Mouse (Mus musculus) frontal cortex, postnatal 10 days (tissue): Measurements from ENCODE around the gene Sema4c.

Experiments
- DNase-seq, 2 experiments: peaks; one replicate each; pipeline ENCODE4 v3.0.0; 2022; ENCODE audit warnings: low spot score in 2 of 2, mixed read lengths in 1 of 2

Sema4c gene

DNA sequence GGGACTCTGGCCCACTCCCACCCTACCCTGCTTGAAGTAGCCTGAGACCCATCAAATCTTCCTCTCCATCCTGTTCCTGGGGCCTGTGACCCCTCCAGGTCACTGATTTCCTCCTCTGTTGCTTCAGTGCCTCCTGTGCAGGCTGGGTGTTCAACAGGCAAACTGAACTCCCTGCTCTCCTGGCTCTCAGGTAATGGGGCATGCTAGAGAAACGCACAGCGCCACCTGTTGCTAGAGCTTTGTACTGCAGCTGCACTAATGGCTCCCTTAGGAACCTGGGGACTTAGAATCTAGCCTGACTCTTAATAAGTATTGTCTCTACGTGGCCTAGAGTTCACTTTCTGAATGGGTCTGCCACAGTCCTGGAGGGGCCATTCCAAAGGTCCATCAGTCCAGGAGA, 56.9 kb downstream of the Sema4c start:
- DNase-seq = peak in 1 of 2 experiments; percentile 65
